Mouse (Mus musculus) CH12.LX (cell line): ENCODE results near the gene Pdlim5. TPM values are rescaled to one million over a fixed set of nuclear protein-coding genes. Genes with fewer than 3 reads are reported as not detected.

Experiments used
- DNase-seq: peaks from one replicate; pipeline ENCODE4 v3.0.0-alpha.2; 2013; ENCODE audit errors: extremely low read depth
- H3K27ac ChIP-seq: 2 replicates; pipeline ENCODE4 v1.5.1; 2012; ENCODE audit warnings: low read depth, mild to moderate bottlenecking, control low read depth, moderate library complexity; ENCODE audit not compliant: insufficient read depth
- H3K27me3 ChIP-seq: replicated peaks from 2 replicates; pipeline ENCODE3; 2012; ENCODE audit warnings: inconsistent platforms
- H3K36me3 ChIP-seq, 2 experiments: replicated peaks in 1 of 2; 2 replicates each; pipeline versions ENCODE3 to v1.6.1; 2012; ENCODE audit warnings: inconsistent platforms in 1 of 2, low read length in 1 of 2, mild to moderate bottlenecking in 1 of 2, mixed read lengths in 1 of 2, moderate library complexity in 1 of 2; ENCODE audit not compliant: control insufficient read depth in 1 of 2, insufficient read depth in 1 of 2
- H3K4me1 ChIP-seq, 2 experiments: 2 replicates each; pipeline ENCODE4 v1.6.1; 2012; ENCODE audit warnings: inconsistent platforms in 1 of 2, moderate library complexity in 1 of 2; ENCODE audit not compliant: insufficient read depth in 2 of 2, control insufficient read depth in 1 of 2
- H3K4me2 ChIP-seq: 2 replicates; pipeline ENCODE4 v1.6.1; 2012; ENCODE audit warnings: low read depth, mild to moderate bottlenecking, control low read depth; ENCODE audit not compliant: poor library complexity, insufficient read depth, severe bottlenecking
- H3K4me3 ChIP-seq, 3 experiments: fragments of 150-350 bp in 1 of 3; sonication (generic) in 1 of 3; replicated peaks in 1 of 3; 2 replicates each; pipeline versions ENCODE3 to v1.5.1; 2011 to 2012; ENCODE audit warnings: low read depth in 2 of 3, low read length in 2 of 3, mild to moderate bottlenecking in 2 of 3, moderate library complexity in 2 of 3, control low read depth in 1 of 3, improper control_type of control experiment in 1 of 3, inconsistent platforms in 1 of 3, mixed read lengths in 1 of 3; ENCODE audit not compliant: poor library complexity in 1 of 3
- H3K79me2 ChIP-seq: replicated peaks from 2 replicates; pipeline ENCODE4 v1.6.1; 2012; ENCODE audit warnings: mild to moderate bottlenecking, moderate library complexity; ENCODE audit not compliant: control insufficient read depth, poor library complexity, insufficient read depth, severe bottlenecking; ENCODE audit errors: extremely low read depth
- H3K9ac ChIP-seq: 2 replicates; pipeline ENCODE4 v1.6.1; 2012; ENCODE audit warnings: low read depth, mild to moderate bottlenecking, control low read depth, moderate library complexity; ENCODE audit not compliant: insufficient read depth
- H3K9me3 ChIP-seq: replicated peaks from 2 replicates; pipeline ENCODE3; 2012; ENCODE audit warnings: low read length, inconsistent platforms, mixed read lengths
- BHLHE40 ChIP-seq: IDR thresholded peaks from 2 replicates; pipeline ENCODE4 v1.6.1; 2011; ENCODE audit warnings: mild to moderate bottlenecking, low read depth, low read length, improper control_type of control experiment
- E2F4 ChIP-seq: IDR thresholded peaks from 2 replicates; pipeline ENCODE4 v1.6.1; 2011; ENCODE audit warnings: low read depth, low read length, improper control_type of control experiment; ENCODE audit not compliant: insufficient replicate concordance
- GABPA ChIP-seq: IDR thresholded peaks from 2 replicates; pipeline ENCODE4 v1.6.1; 2012; ENCODE audit warnings: low read depth, low read length, improper control_type of control experiment, inconsistent platforms; ENCODE audit not compliant: insufficient replicate concordance
- IRF4 ChIP-seq: IDR thresholded peaks from 2 replicates; pipeline ENCODE4 v1.6.1; 2014; ENCODE audit warnings: low read depth, mild to moderate bottlenecking, inconsistent platforms, low read length, improper control_type of control experiment
- JUND ChIP-seq: conservative IDR thresholded peaks from 2 replicates; pipeline ENCODE4 v1.6.1; 2011; ENCODE audit warnings: low read depth, low read length, improper control_type of control experiment
- MAX ChIP-seq: IDR thresholded peaks from 2 replicates; pipeline ENCODE4 v1.6.1; 2011; ENCODE audit warnings: low read length, improper control_type of control experiment
- MAZ ChIP-seq: IDR thresholded peaks from 2 replicates; pipeline ENCODE4 v1.6.1; 2012; ENCODE audit warnings: low read depth, mild to moderate bottlenecking, inconsistent platforms, low read length, improper control_type of control experiment, moderate library complexity
- MEF2A ChIP-seq: IDR thresholded peaks from 2 replicates; pipeline ENCODE4 v1.6.1; 2014; ENCODE audit warnings: low read depth, mild to moderate bottlenecking, inconsistent platforms, low read length, improper control_type of control experiment, borderline replicate concordance
- MYC ChIP-seq: IDR thresholded peaks from 2 replicates; pipeline ENCODE4 v1.6.1; 2011; ENCODE audit warnings: low read depth, mild to moderate bottlenecking, improper control_type of control experiment, low read length
- NELFE ChIP-seq: IDR thresholded peaks from 2 replicates; pipeline ENCODE4 v1.6.1; 2011; ENCODE audit warnings: low read depth, low read length, improper control_type of control experiment
- NRF1 ChIP-seq: IDR thresholded peaks from 2 replicates; pipeline ENCODE4 v1.6.1; 2014; ENCODE audit warnings: low read depth, mild to moderate bottlenecking, inconsistent platforms, low read length, improper control_type of control experiment, moderate library complexity
- POLR2AphosphoS2 ChIP-seq: IDR thresholded peaks from 2 replicates; pipeline ENCODE4 v1.6.1; 2011; ENCODE audit warnings: low read depth, low read length, improper control_type of control experiment
- TCF12 ChIP-seq: IDR thresholded peaks from 2 replicates; pipeline ENCODE4 v1.6.1; 2014; ENCODE audit warnings: low read depth, mild to moderate bottlenecking, inconsistent platforms, low read length, improper control_type of control experiment
- UBTF ChIP-seq: IDR thresholded peaks from 2 replicates; pipeline ENCODE4 v1.6.1; 2012; ENCODE audit warnings: low read depth, mild to moderate bottlenecking, inconsistent platforms, low read length, improper control_type of control experiment, moderate library complexity
- USF2 ChIP-seq: conservative IDR thresholded peaks from 2 replicates; pipeline ENCODE4 v1.6.1; 2011; ENCODE audit warnings: low read depth, low read length, improper control_type of control experiment
- ZMIZ1 ChIP-seq: IDR thresholded peaks from 2 replicates; pipeline ENCODE4 v1.6.1; 2012; ENCODE audit warnings: low read depth, mild to moderate bottlenecking, inconsistent platforms, low read length, improper control_type of control experiment
- dilution Hi-C: fragments of 300-500 bp; cut with MboI; formaldehyde crosslinking; loops from 2 replicates; pipeline ENCODE4 v1.14.3; 2020; ENCODE audit warnings: low sequenced_read_pairs; ENCODE audit not compliant: extremely low pct_unique_long_range_greater_than_20kb, extremely low pct_ligation_motif_present
- in situ Hi-C: fragments of 300-500 bp; cut with MboI; formaldehyde crosslinking; loops from 3 replicates; pipeline ENCODE4 v1.14.3; 2019; ENCODE audit warnings: low sequenced_read_pairs, low pct_ligation_motif_present, low pct_unique_long_range_greater_than_20kb, mixed read lengths
- polyA plus RNA-seq: library from polyadenylated mRNA; unstranded; fragments of >175 nt; gene quantifications from 2 replicates; pipeline ENCODE4 v1.2.1, GENCODE M21; 2012; ENCODE audit warnings: low read depth; ENCODE audit not compliant: insufficient read length
- total RNA-seq, 2 experiments: library from RNA; depleted of rRNA; stranded (reverse); fragments of 300-350 nt in 1 of 2; fragments of >200 nt in 1 of 2; gene quantifications; 2 replicates each; pipeline ENCODE4 v1.2.3; 2012 to 2014

The Pdlim5 gene
- total and polyA plus RNA-seq, 3 experiments, result 22.0 to 24.6 (median 22.8) TPM

DNA sequence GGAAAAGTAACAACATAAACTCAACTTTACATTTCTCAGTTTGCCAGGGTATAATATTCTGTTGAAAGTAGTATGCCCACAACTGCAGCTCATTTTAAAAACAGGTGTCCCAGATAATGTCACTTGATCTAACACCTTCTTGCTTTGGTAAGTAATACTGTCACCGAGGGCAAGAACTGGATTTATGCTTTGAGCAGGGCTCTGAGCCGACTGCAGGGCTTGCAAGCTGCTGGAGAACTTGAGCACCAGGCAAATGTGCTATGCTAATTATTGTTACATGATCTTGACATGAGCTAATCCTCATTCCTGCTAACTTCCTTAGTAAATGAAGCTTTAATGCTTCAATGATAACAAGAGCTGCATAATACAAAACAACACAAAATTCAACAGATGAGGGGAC lies 139.1 kb downstream of the Pdlim5 start:
- Histone ChIP-seq H3K4me3 (no peak overlapping the region), H3K27me3 (no peaks in the 10 kb centered on the region), H3K9me3 (no peaks in the 10 kb centered on the region), H3K4me1 (no peaks in the 10 kb centered on the region), H3K4me2 (no peak overlapping the region), H3K27ac (no peak overlapping the region), H3K9ac (no peak overlapping the region), H3K79me2 (no peaks in the 10 kb centered on the region), H3K36me3 (peaks cover 0 to 4% of the 10 kb centered on the region in 2 experiments)
- in situ Hi-C loops, result no loop called here
- dilution Hi-C loops, result no loop called here
- DNase-seq, result no peak
- no peak for TF ChIP-seq TCF12
- no peak for TF ChIP-seq UBTF
- TF ChIP-seq JUND, result no peak
- TF ChIP-seq USF2, result no peak
- no peak for TF ChIP-seq MEF2A
- TF ChIP-seq ZMIZ1, result no peak
- TF ChIP-seq BHLHE40, result no peak

DNA sequence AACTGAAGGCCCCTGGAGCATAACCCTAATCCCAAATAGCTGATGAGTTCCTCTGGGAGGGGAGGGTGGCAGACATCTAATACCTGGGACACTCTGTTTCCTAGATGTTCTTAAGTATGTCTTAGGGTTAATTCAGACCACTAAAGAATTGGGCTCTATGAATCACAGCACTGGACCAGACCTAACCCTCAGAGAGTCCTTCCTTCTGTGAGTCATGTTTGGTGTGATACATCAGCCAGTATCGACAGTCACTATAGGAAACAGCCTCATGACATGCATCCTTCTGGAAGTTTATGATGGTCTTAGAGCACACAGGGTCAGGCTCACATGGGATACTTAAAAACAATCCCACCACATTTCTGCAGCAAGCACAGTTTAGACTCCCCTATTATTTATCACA lies 143.4 kb downstream of the Pdlim5 start:
- no peak overlapping the region for H3K9ac ChIP-seq
- H3K4me2 ChIP-seq, result no peak overlapping the region
- H3K4me1 ChIP-seq, result peaks cover 0 to 9% of the 10 kb centered on the region in 2 experiments; a peak in 2 of 4 replicates
- H3K9me3 ChIP-seq, result no peaks in the 10 kb centered on the region
- TF ChIP-seq MAZ (no peak), MAX (no peak), USF2 (no peak), E2F4 (no peak), NRF1 (no peak), MYC (no peak), IRF4 (no peak), NELFE (no peak), POLR2AphosphoS2 (no peak), GABPA (no peak)
- H3K27me3 ChIP-seq, result no peaks in the 10 kb centered on the region
- dilution Hi-C loops, result no loop called here
- no peaks in the 10 kb centered on the region for H3K79me2 ChIP-seq
- no peak overlapping the region for H3K27ac ChIP-seq
- no peak for DNase-seq
- H3K4me3 ChIP-seq, result no peak overlapping the region
- peaks cover 0 to 2% of the 10 kb centered on the region in 2 experiments for H3K36me3 ChIP-seq
- in situ Hi-C loops, result no loop called here
